Mouse (Mus musculus): Measurements from ENCODE around the gene Kbtbd2. TPM values are rescaled to one million over a fixed set of nuclear protein-coding genes. Genes with fewer than 3 reads are reported as not detected.

Gene Kbtbd2
- polyA plus RNA-seq, 1 experiment from 2014 or later: 35.0 TPM

GRCm38 (mm10) chr6:56783561-56784272 is 13.9 kb downstream of the Kbtbd2 start:
- Histone ChIP-seq H3K27ac (replicated peaks; ENCODE audit: low read depth, low read length) (no peak overlapping the region), H3K9me3 (replicated peaks; ENCODE audit: control insufficient read depth, low read length) (no peaks in the 10 kb centered on the region), H3K4me1 (ENCODE audit: control insufficient read depth, insufficient read depth, low read length) (no peaks in the 10 kb centered on the region), H3K4me3 (ENCODE audit: low read depth, low read length) (no peak overlapping the region), H3K4me2 (ENCODE audit: low read depth, low read length) (no peak overlapping the region), H3K9ac (replicated peaks; ENCODE audit: low read length) (no peak overlapping the region), H3K27me3 (ENCODE audit: control insufficient read depth, insufficient read depth, low read length) (no peaks in the 10 kb centered on the region), H3K36me3 (replicated peaks; ENCODE audit: control insufficient read depth, insufficient read depth, low read depth, low read length) (peaks cover 4% of the 10 kb centered on the region)
- WGBS: 92% methylated on average over 4 of the region's 4 CpGs
- no peak for ATAC-seq (replicated peaks; ENCODE audit: insufficient number of reproducible peaks, low FRiP score, low TSS enrichment, low read depth)
- DNase-seq (ENCODE audit: low spot score): no peak

- Histone ChIP-seq H3K4me2 (ENCODE audit: low read depth, low read length) (no peak overlapping the region), H3K4me3 (ENCODE audit: low read depth, low read length) (no peak overlapping the region), H3K27ac (replicated peaks; ENCODE audit: low read depth, low read length) (no peak overlapping the region), H3K36me3 (replicated peaks; ENCODE audit: control insufficient read depth, insufficient read depth, low read depth, low read length) (peaks cover 4% of the 10 kb centered on the region), H3K9ac (replicated peaks; ENCODE audit: low read length) (no peak overlapping the region), H3K4me1 (ENCODE audit: control insufficient read depth, insufficient read depth, low read length) (no peaks in the 10 kb centered on the region), H3K9me3 (replicated peaks; ENCODE audit: control insufficient read depth, low read length) (no peaks in the 10 kb centered on the region), H3K27me3 (ENCODE audit: control insufficient read depth, insufficient read depth, low read length) (no peaks in the 10 kb centered on the region)
- 94% methylated on average over 5 of the region's 5 CpGs for WGBS
- DNase-seq (ENCODE audit: low spot score) (no peak), ATAC-seq (replicated peaks; ENCODE audit: insufficient number of reproducible peaks, low FRiP score, low TSS enrichment, low read depth) (no peak)
Observed at GRCm38 (mm10) chr6:56779636-56780035, 18.0 kb downstream of the Kbtbd2 start.

- no peak overlapping the region for H3K27ac ChIP-seq (replicated peaks; ENCODE audit: low read depth, low read length)
- no peak overlapping the region for H3K9ac ChIP-seq (replicated peaks; ENCODE audit: low read length)
- H3K9me3 ChIP-seq (replicated peaks; ENCODE audit: control insufficient read depth, low read length): no peaks in the 10 kb centered on the region
- no peak for ATAC-seq (replicated peaks; ENCODE audit: insufficient number of reproducible peaks, low FRiP score, low TSS enrichment, low read depth)
- no peaks in the 10 kb centered on the region for H3K4me1 ChIP-seq (ENCODE audit: control insufficient read depth, insufficient read depth, low read length)
- H3K4me2 ChIP-seq (ENCODE audit: low read depth, low read length): no peak overlapping the region
- no peak overlapping the region for H3K4me3 ChIP-seq (ENCODE audit: low read depth, low read length)
- peaks cover 4% of the 10 kb centered on the region for H3K36me3 ChIP-seq (replicated peaks; ENCODE audit: control insufficient read depth, insufficient read depth, low read depth, low read length)
- no peaks in the 10 kb centered on the region for H3K27me3 ChIP-seq (ENCODE audit: control insufficient read depth, insufficient read depth, low read length)
- DNase-seq (ENCODE audit: low spot score): no peak
- WGBS: 92% methylated on average over 3 of the region's 3 CpGs
Observed at GRCm38 (mm10) chr6:56775816-56776215, 21.8 kb downstream of the Kbtbd2 start.

GRCm38 (mm10) chr6:56765696-56766095 is 31.9 kb downstream of the Kbtbd2 start:
- H3K27ac ChIP-seq (replicated peaks; ENCODE audit: low read depth, low read length): no peak overlapping the region
- H3K36me3 ChIP-seq (replicated peaks; ENCODE audit: control insufficient read depth, insufficient read depth, low read depth, low read length): no peaks in the 10 kb centered on the region
- H3K4me2 ChIP-seq (ENCODE audit: low read depth, low read length): no peak overlapping the region
- DNase-seq (ENCODE audit: low spot score) (no peak), ATAC-seq (replicated peaks; ENCODE audit: insufficient number of reproducible peaks, low FRiP score, low TSS enrichment, low read depth) (no peak)
- no peaks in the 10 kb centered on the region for H3K27me3 ChIP-seq (ENCODE audit: control insufficient read depth, insufficient read depth, low read length)
- H3K4me1 ChIP-seq (ENCODE audit: control insufficient read depth, insufficient read depth, low read length): no peaks in the 10 kb centered on the region
- 80% methylated on average over 4 of the region's 4 CpGs for WGBS
- H3K4me3 ChIP-seq (ENCODE audit: low read depth, low read length): no peak overlapping the region
- no peak overlapping the region for H3K9ac ChIP-seq (replicated peaks; ENCODE audit: low read length)
- no peaks in the 10 kb centered on the region for H3K9me3 ChIP-seq (replicated peaks; ENCODE audit: control insufficient read depth, low read length)

- whole genome bisulfite sequencing: 71% methylated on average over 3 of the region's 3 CpGs
- Histone ChIP-seq H3K27ac (replicated peaks; ENCODE audit: low read depth, low read length) (no peak overlapping the region), H3K27me3 (ENCODE audit: control insufficient read depth, insufficient read depth, low read length) (no peaks in the 10 kb centered on the region), H3K36me3 (replicated peaks; ENCODE audit: control insufficient read depth, insufficient read depth, low read depth, low read length) (no peaks in the 10 kb centered on the region), H3K4me1 (ENCODE audit: control insufficient read depth, insufficient read depth, low read length) (no peaks in the 10 kb centered on the region), H3K9me3 (replicated peaks; ENCODE audit: control insufficient read depth, low read length) (no peaks in the 10 kb centered on the region), H3K4me2 (ENCODE audit: low read depth, low read length) (no peak overlapping the region), H3K9ac (replicated peaks; ENCODE audit: low read length) (no peak overlapping the region), H3K4me3 (ENCODE audit: low read depth, low read length) (no peak overlapping the region)
- ATAC-seq (replicated peaks; ENCODE audit: insufficient number of reproducible peaks, low FRiP score, low TSS enrichment, low read depth) (no peak), DNase-seq (ENCODE audit: low spot score) (no peak)
Observed at GRCm38 (mm10) chr6:56765265-56765664, 32.3 kb downstream of the Kbtbd2 start.

GRCm38 (mm10) chr6:56759324-56759723 is 38.3 kb downstream of the Kbtbd2 start:
- 89% methylated on average over 1 of the region's 1 CpGs for WGBS
- H3K36me3 ChIP-seq (replicated peaks; ENCODE audit: control insufficient read depth, insufficient read depth, low read depth, low read length): peaks cover 6% of the 10 kb centered on the region

GRCm38 (mm10) chr6:56756117-56756516 is 41.5 kb downstream of the Kbtbd2 start:
- Histone ChIP-seq H3K27ac (replicated peaks; ENCODE audit: low read depth, low read length) (no peak overlapping the region), H3K9ac (replicated peaks; ENCODE audit: low read length) (no peak overlapping the region), H3K36me3 (replicated peaks; ENCODE audit: control insufficient read depth, insufficient read depth, low read depth, low read length) (peaks cover 6% of the 10 kb centered on the region), H3K4me1 (ENCODE audit: control insufficient read depth, insufficient read depth, low read length) (no peaks in the 10 kb centered on the region), H3K4me2 (ENCODE audit: low read depth, low read length) (no peak overlapping the region), H3K4me3 (ENCODE audit: low read depth, low read length) (no peak overlapping the region), H3K27me3 (ENCODE audit: control insufficient read depth, insufficient read depth, low read length) (no peaks in the 10 kb centered on the region), H3K9me3 (replicated peaks; ENCODE audit: control insufficient read depth, low read length) (no peaks in the 10 kb centered on the region)
- 92% methylated on average over 1 of the region's 1 CpGs for WGBS
- ATAC-seq (replicated peaks; ENCODE audit: insufficient number of reproducible peaks, low FRiP score, low TSS enrichment, low read depth): no peak
- DNase-seq (ENCODE audit: low spot score): no peak

More at GRCm38 (mm10) chr6:56759324-56759723, 38.3 kb downstream of the Kbtbd2 start:
- Histone ChIP-seq H3K27ac (replicated peaks; ENCODE audit: low read depth, low read length) (no peak overlapping the region), H3K4me1 (ENCODE audit: control insufficient read depth, insufficient read depth, low read length) (no peaks in the 10 kb centered on the region), H3K27me3 (ENCODE audit: control insufficient read depth, insufficient read depth, low read length) (no peaks in the 10 kb centered on the region), H3K9ac (replicated peaks; ENCODE audit: low read length) (no peak overlapping the region), H3K9me3 (replicated peaks; ENCODE audit: control insufficient read depth, low read length) (no peaks in the 10 kb centered on the region), H3K4me2 (ENCODE audit: low read depth, low read length) (no peak overlapping the region), H3K4me3 (ENCODE audit: low read depth, low read length) (no peak overlapping the region)
- no peak for ATAC-seq (replicated peaks; ENCODE audit: insufficient number of reproducible peaks, low FRiP score, low TSS enrichment, low read depth)
- DNase-seq (ENCODE audit: low spot score): no peak

- 87% methylated on average over 3 of the region's 3 CpGs for WGBS
- no peak overlapping the region for H3K27ac ChIP-seq (replicated peaks; ENCODE audit: low read depth, low read length)
- no peaks in the 10 kb centered on the region for H3K4me1 ChIP-seq (ENCODE audit: control insufficient read depth, insufficient read depth, low read length)
- H3K9me3 ChIP-seq (replicated peaks; ENCODE audit: control insufficient read depth, low read length): no peaks in the 10 kb centered on the region
- no peak overlapping the region for H3K9ac ChIP-seq (replicated peaks; ENCODE audit: low read length)
- H3K36me3 ChIP-seq (replicated peaks; ENCODE audit: control insufficient read depth, insufficient read depth, low read depth, low read length): peaks cover 6% of the 10 kb centered on the region
- DNase-seq (ENCODE audit: low spot score) (no peak), ATAC-seq (replicated peaks; ENCODE audit: insufficient number of reproducible peaks, low FRiP score, low TSS enrichment, low read depth) (no peak)
- H3K4me2 ChIP-seq (ENCODE audit: low read depth, low read length): no peak overlapping the region
- H3K27me3 ChIP-seq (ENCODE audit: control insufficient read depth, insufficient read depth, low read length): no peaks in the 10 kb centered on the region
- H3K4me3 ChIP-seq (ENCODE audit: low read depth, low read length): no peak overlapping the region
Observed at GRCm38 (mm10) chr6:56753719-56754118, 43.9 kb downstream of the Kbtbd2 start.
